Mouse (Mus musculus) CH12.LX (cell line): ENCODE data around the gene Msi1. TPM values are rescaled to one million over a fixed set of nuclear protein-coding genes. Genes with fewer than 3 reads are reported as not detected.

ENCODE experiments used
- DNase-seq: peaks from one replicate; pipeline ENCODE4 v3.0.0-alpha.2; 2013; ENCODE audit errors: extremely low read depth
- H3K27ac ChIP-seq: 2 replicates; pipeline ENCODE4 v1.5.1; 2012; ENCODE audit warnings: low read depth, mild to moderate bottlenecking, control low read depth, moderate library complexity; ENCODE audit not compliant: insufficient read depth
- H3K27me3 ChIP-seq: replicated peaks from 2 replicates; pipeline ENCODE3; 2012; ENCODE audit warnings: inconsistent platforms
- H3K36me3 ChIP-seq, 2 experiments: replicated peaks in 1 of 2; 2 replicates each; pipeline versions ENCODE3 to v1.6.1; 2012; ENCODE audit warnings: inconsistent platforms in 1 of 2, low read length in 1 of 2, mild to moderate bottlenecking in 1 of 2, mixed read lengths in 1 of 2, moderate library complexity in 1 of 2; ENCODE audit not compliant: control insufficient read depth in 1 of 2, insufficient read depth in 1 of 2
- H3K4me1 ChIP-seq, 2 experiments: 2 replicates each; pipeline ENCODE4 v1.6.1; 2012; ENCODE audit warnings: inconsistent platforms in 1 of 2, moderate library complexity in 1 of 2; ENCODE audit not compliant: insufficient read depth in 2 of 2, control insufficient read depth in 1 of 2
- H3K4me2 ChIP-seq: 2 replicates; pipeline ENCODE4 v1.6.1; 2012; ENCODE audit warnings: low read depth, mild to moderate bottlenecking, control low read depth; ENCODE audit not compliant: poor library complexity, insufficient read depth, severe bottlenecking
- H3K4me3 ChIP-seq, 3 experiments: fragments of 150-350 bp in 1 of 3; sonication (generic) in 1 of 3; replicated peaks in 1 of 3; 2 replicates each; pipeline versions ENCODE3 to v1.5.1; 2011 to 2012; ENCODE audit warnings: low read depth in 2 of 3, low read length in 2 of 3, mild to moderate bottlenecking in 2 of 3, moderate library complexity in 2 of 3, control low read depth in 1 of 3, improper control_type of control experiment in 1 of 3, inconsistent platforms in 1 of 3, mixed read lengths in 1 of 3; ENCODE audit not compliant: poor library complexity in 1 of 3
- H3K79me2 ChIP-seq: replicated peaks from 2 replicates; pipeline ENCODE4 v1.6.1; 2012; ENCODE audit warnings: mild to moderate bottlenecking, moderate library complexity; ENCODE audit not compliant: control insufficient read depth, poor library complexity, insufficient read depth, severe bottlenecking; ENCODE audit errors: extremely low read depth
- H3K9ac ChIP-seq: 2 replicates; pipeline ENCODE4 v1.6.1; 2012; ENCODE audit warnings: low read depth, mild to moderate bottlenecking, control low read depth, moderate library complexity; ENCODE audit not compliant: insufficient read depth
- H3K9me3 ChIP-seq: replicated peaks from 2 replicates; pipeline ENCODE3; 2012; ENCODE audit warnings: low read length, inconsistent platforms, mixed read lengths
- BHLHE40 ChIP-seq: IDR thresholded peaks from 2 replicates; pipeline ENCODE4 v1.6.1; 2011; ENCODE audit warnings: mild to moderate bottlenecking, low read depth, low read length, improper control_type of control experiment
- CHD1 ChIP-seq: IDR thresholded peaks from 2 replicates; pipeline ENCODE4 v1.6.1; 2012; ENCODE audit warnings: low read depth, low read length, improper control_type of control experiment, inconsistent platforms
- E2F4 ChIP-seq: IDR thresholded peaks from 2 replicates; pipeline ENCODE4 v1.6.1; 2011; ENCODE audit warnings: low read depth, low read length, improper control_type of control experiment; ENCODE audit not compliant: insufficient replicate concordance
- ELF1 ChIP-seq: IDR thresholded peaks from 2 replicates; pipeline ENCODE4 v1.6.1; 2014; ENCODE audit warnings: low read depth, mild to moderate bottlenecking, inconsistent platforms, low read length, improper control_type of control experiment
- EP300 ChIP-seq: IDR thresholded peaks from 2 replicates; pipeline ENCODE4 v1.6.1; 2011; ENCODE audit warnings: low read length, improper control_type of control experiment
- ETS1 ChIP-seq: conservative IDR thresholded peaks from 2 replicates; pipeline ENCODE4 v1.6.1; 2012; ENCODE audit warnings: low read depth, mild to moderate bottlenecking, inconsistent platforms, low read length, improper control_type of control experiment, moderate library complexity
- GABPA ChIP-seq: IDR thresholded peaks from 2 replicates; pipeline ENCODE4 v1.6.1; 2012; ENCODE audit warnings: low read depth, low read length, improper control_type of control experiment, inconsistent platforms; ENCODE audit not compliant: insufficient replicate concordance
- IRF4 ChIP-seq: IDR thresholded peaks from 2 replicates; pipeline ENCODE4 v1.6.1; 2014; ENCODE audit warnings: low read depth, mild to moderate bottlenecking, inconsistent platforms, low read length, improper control_type of control experiment
- KAT2A ChIP-seq: IDR thresholded peaks from 2 replicates; pipeline ENCODE4 v1.6.1; 2012; ENCODE audit warnings: low read length, improper control_type of control experiment, inconsistent platforms; ENCODE audit not compliant: insufficient replicate concordance
- MAFK ChIP-seq: IDR thresholded peaks from 2 replicates; pipeline ENCODE4 v1.6.1; 2011; ENCODE audit warnings: low read length, improper control_type of control experiment; ENCODE audit not compliant: insufficient replicate concordance
- MAZ ChIP-seq: IDR thresholded peaks from 2 replicates; pipeline ENCODE4 v1.6.1; 2012; ENCODE audit warnings: low read depth, mild to moderate bottlenecking, inconsistent platforms, low read length, improper control_type of control experiment, moderate library complexity
- MEF2A ChIP-seq: IDR thresholded peaks from 2 replicates; pipeline ENCODE4 v1.6.1; 2014; ENCODE audit warnings: low read depth, mild to moderate bottlenecking, inconsistent platforms, low read length, improper control_type of control experiment, borderline replicate concordance
- MXI1 ChIP-seq: IDR thresholded peaks from 2 replicates; pipeline ENCODE4 v1.6.1; 2011; ENCODE audit warnings: mild to moderate bottlenecking, low read depth, low read length, improper control_type of control experiment
- MYC ChIP-seq: IDR thresholded peaks from 2 replicates; pipeline ENCODE4 v1.6.1; 2011; ENCODE audit warnings: low read depth, mild to moderate bottlenecking, improper control_type of control experiment, low read length
- NELFE ChIP-seq: IDR thresholded peaks from 2 replicates; pipeline ENCODE4 v1.6.1; 2011; ENCODE audit warnings: low read depth, low read length, improper control_type of control experiment
- NRF1 ChIP-seq: IDR thresholded peaks from 2 replicates; pipeline ENCODE4 v1.6.1; 2014; ENCODE audit warnings: low read depth, mild to moderate bottlenecking, inconsistent platforms, low read length, improper control_type of control experiment, moderate library complexity
- PAX5 ChIP-seq: IDR thresholded peaks from 2 replicates; pipeline ENCODE4 v1.6.1; 2012; ENCODE audit warnings: low read length, inconsistent platforms, mixed read lengths
- POLR2A ChIP-seq: IDR thresholded peaks from 2 replicates; pipeline ENCODE4 v1.6.1; 2011; ENCODE audit warnings: low read depth, mild to moderate bottlenecking, improper control_type of control experiment, low read length
- RAD21 ChIP-seq: IDR thresholded peaks from 2 replicates; pipeline ENCODE4 v1.6.1; 2011; ENCODE audit warnings: low read depth, mild to moderate bottlenecking, low read length, improper control_type of control experiment, moderate library complexity
- RCOR1 ChIP-seq: conservative IDR thresholded peaks from 2 replicates; pipeline ENCODE4 v1.6.1; 2012; ENCODE audit warnings: low read depth, mild to moderate bottlenecking, inconsistent platforms, low read length, improper control_type of control experiment
- SMC3 ChIP-seq: IDR thresholded peaks from 2 replicates; pipeline ENCODE4 v1.6.1; 2011; ENCODE audit warnings: low read depth, low read length, improper control_type of control experiment
- TBP ChIP-seq: conservative IDR thresholded peaks from 2 replicates; pipeline ENCODE4 v1.6.1; 2011; ENCODE audit warnings: low read depth, low read length, improper control_type of control experiment
- USF2 ChIP-seq: conservative IDR thresholded peaks from 2 replicates; pipeline ENCODE4 v1.6.1; 2011; ENCODE audit warnings: low read depth, low read length, improper control_type of control experiment
- ZC3H11A ChIP-seq: IDR thresholded peaks from 2 replicates; pipeline ENCODE4 v1.6.1; 2012; ENCODE audit warnings: low read depth, mild to moderate bottlenecking, inconsistent platforms, low read length, improper control_type of control experiment
- ZKSCAN1 ChIP-seq: IDR thresholded peaks from 2 replicates; pipeline ENCODE4 v1.6.1; 2012; ENCODE audit warnings: low read depth, inconsistent platforms, low read length, improper control_type of control experiment, borderline replicate concordance
- ZMIZ1 ChIP-seq: IDR thresholded peaks from 2 replicates; pipeline ENCODE4 v1.6.1; 2012; ENCODE audit warnings: low read depth, mild to moderate bottlenecking, inconsistent platforms, low read length, improper control_type of control experiment
- ZNF384 ChIP-seq: IDR thresholded peaks from 2 replicates; pipeline ENCODE4 v1.6.1; 2012; ENCODE audit warnings: low read depth, low read length, improper control_type of control experiment, inconsistent platforms
- dilution Hi-C: fragments of 300-500 bp; cut with MboI; formaldehyde crosslinking; loops from 2 replicates; pipeline ENCODE4 v1.14.3; 2020; ENCODE audit warnings: low sequenced_read_pairs; ENCODE audit not compliant: extremely low pct_unique_long_range_greater_than_20kb, extremely low pct_ligation_motif_present
- in situ Hi-C: fragments of 300-500 bp; cut with MboI; formaldehyde crosslinking; loops from 3 replicates; pipeline ENCODE4 v1.14.3; 2019; ENCODE audit warnings: low sequenced_read_pairs, low pct_ligation_motif_present, low pct_unique_long_range_greater_than_20kb, mixed read lengths
- polyA plus RNA-seq: library from polyadenylated mRNA; unstranded; fragments of >175 nt; gene quantifications from 2 replicates; pipeline ENCODE4 v1.2.1, GENCODE M21; 2012; ENCODE audit warnings: low read depth; ENCODE audit not compliant: insufficient read length
- total RNA-seq, 2 experiments: library from RNA; depleted of rRNA; stranded (reverse); fragments of 300-350 nt in 1 of 2; fragments of >200 nt in 1 of 2; gene quantifications; 2 replicates each; pipeline ENCODE4 v1.2.3; 2012 to 2014

Msi1 gene
- total and polyA plus RNA-seq, 3 experiments = 0.82 to 5.3 (median 4.1) TPM

DNA sequence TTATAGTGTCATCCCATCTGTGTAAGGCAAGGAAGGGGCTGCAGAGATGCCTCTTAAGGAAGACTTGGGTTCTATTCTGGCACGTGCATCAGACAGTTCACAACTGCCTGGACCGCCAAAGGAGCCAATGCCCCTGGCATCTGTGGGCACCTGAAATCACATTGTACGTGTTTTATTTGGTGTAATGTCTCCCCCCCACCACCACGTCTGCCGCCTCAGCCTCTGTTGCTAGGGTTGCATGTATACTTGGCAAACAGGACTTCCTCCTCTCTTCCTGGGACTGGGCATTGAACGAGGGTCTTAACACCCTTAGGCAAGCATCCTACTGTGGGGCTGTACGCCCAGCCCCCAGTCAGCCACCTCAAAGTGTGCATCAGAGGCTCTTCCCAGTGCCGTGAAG is 24.2 kb upstream of the Msi1 start:
- H3K79me2 ChIP-seq = no peaks in the 10 kb centered on the region
- H3K4me3 ChIP-seq = no peak overlapping the region
- no peak for TF ChIP-seq ZKSCAN1
- TF ChIP-seq MAZ = no peak
- no peak for TF ChIP-seq RCOR1
- no peak for TF ChIP-seq ZNF384
- TF ChIP-seq KAT2A = no peak
- no peak for TF ChIP-seq MYC
- no peak for TF ChIP-seq RAD21
- no peak for TF ChIP-seq CHD1
- TF ChIP-seq ETS1 = no peak
- TF ChIP-seq ZC3H11A = no peak
- TF ChIP-seq NRF1 = no peak
- no peak for TF ChIP-seq MAFK
- no peak for TF ChIP-seq IRF4
- no peak for TF ChIP-seq E2F4
- no peak for TF ChIP-seq MXI1
- TF ChIP-seq EP300 = no peak
- TF ChIP-seq PAX5 = no peak
- no peak for TF ChIP-seq MEF2A
- no peak for TF ChIP-seq BHLHE40
- no peak for TF ChIP-seq ZMIZ1
- peaks cover 10 to 19% of the 10 kb centered on the region in 2 experiments for H3K4me1 ChIP-seq
- DNase-seq = no peak
- H3K36me3 ChIP-seq = peaks cover 0 to 20% of the 10 kb centered on the region in 2 experiments
- H3K27ac ChIP-seq = no peak overlapping the region
- in situ Hi-C loops = no loop called here
- no peak overlapping the region for H3K4me2 ChIP-seq
- no peaks in the 10 kb centered on the region for H3K27me3 ChIP-seq
- dilution Hi-C loops = no loop called here
- no peak overlapping the region for H3K9ac ChIP-seq
- no peaks in the 10 kb centered on the region for H3K9me3 ChIP-seq

DNA sequence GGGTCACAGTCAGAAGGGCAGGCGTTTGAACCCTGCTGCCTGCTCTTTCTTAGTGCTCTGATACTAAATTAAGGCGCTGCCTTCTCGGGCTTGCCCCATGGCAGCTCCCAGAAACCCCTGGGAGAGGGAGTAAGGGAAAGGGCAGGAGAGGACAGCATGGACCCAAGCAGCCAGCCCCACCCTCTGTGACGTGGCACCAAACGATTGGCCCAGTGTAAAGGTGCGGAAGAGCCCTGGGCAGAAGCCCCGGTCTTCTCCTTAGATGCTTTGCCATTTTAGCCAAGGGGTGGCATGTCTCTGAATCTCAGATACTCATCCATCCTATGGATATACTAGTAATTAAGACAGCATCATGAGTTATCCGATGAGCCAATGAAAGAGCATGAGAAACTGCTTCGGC is 21.3 kb upstream of the Msi1 start:
- Histone ChIP-seq H3K9ac (no peak overlapping the region), H3K27ac (no peak overlapping the region), H3K79me2 (no peaks in the 10 kb centered on the region), H3K4me2 (no peak overlapping the region), H3K4me3 (no peak overlapping the region), H3K36me3 (peaks cover 0 to 22% of the 10 kb centered on the region in 2 experiments), H3K27me3 (no peaks in the 10 kb centered on the region), H3K9me3 (no peaks in the 10 kb centered on the region), H3K4me1 (peaks cover 10 to 17% of the 10 kb centered on the region in 2 experiments)
- no peak for TF ChIP-seq POLR2A
- TF ChIP-seq ETS1 = no peak
- no peak for TF ChIP-seq GABPA
- no peak for TF ChIP-seq MYC
- TF ChIP-seq NELFE = no peak
- TF ChIP-seq ELF1 = no peak
- no peak for TF ChIP-seq USF2
- TF ChIP-seq ZC3H11A = no peak
- no peak for TF ChIP-seq SMC3
- TF ChIP-seq MEF2A = no peak
- no peak for TF ChIP-seq PAX5
- no peak for TF ChIP-seq TBP
- TF ChIP-seq RCOR1 = no peak
- in situ Hi-C loops (no loop called here), dilution Hi-C loops (no loop called here)
- DNase-seq = no peak
